Mouse (Mus musculus) left cerebral cortex, adult 18-20 months (tissue): ENCODE data around the gene Poc1b. TPM values are rescaled to one million over a fixed set of nuclear protein-coding genes. Genes with fewer than 3 reads are reported as not detected.

ENCODE experiments used
- DNase-seq, 2 experiments: peaks; one replicate each; pipeline ENCODE4 v3.0.0; 2021 to 2022; ENCODE audit warnings: low spot score in 2 of 2, mixed read lengths in 1 of 2
- total RNA-seq, 2 experiments: library from RNA; stranded (reverse); gene quantifications; 2 replicates each; pipeline ENCODE4 v1.2.3; 2021

Gene Poc1b
- total RNA-seq, 2 experiments from 2014 or later = 6.5 to 7.1 TPM

DNA sequence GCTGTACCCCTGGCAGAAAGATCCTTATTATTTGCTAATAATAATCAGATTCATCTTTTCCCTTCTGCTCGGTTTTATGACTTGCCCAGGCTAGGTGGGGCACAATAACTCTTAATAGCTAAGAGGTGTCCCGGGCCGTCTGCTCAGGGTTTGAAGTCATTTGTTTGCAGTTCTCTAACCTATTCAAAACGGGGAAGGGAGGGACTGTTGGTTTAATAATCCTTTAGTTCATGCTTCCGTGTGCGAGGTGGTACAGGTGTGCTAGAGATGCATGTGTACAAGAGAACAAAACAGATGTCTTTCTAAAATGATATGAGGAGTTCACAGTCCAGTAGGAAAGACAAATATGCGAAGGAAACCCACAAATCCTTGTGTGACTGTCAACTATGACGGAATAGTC is 7.5 kb downstream of the Poc1b start:
- no peak for DNase-seq

DNA sequence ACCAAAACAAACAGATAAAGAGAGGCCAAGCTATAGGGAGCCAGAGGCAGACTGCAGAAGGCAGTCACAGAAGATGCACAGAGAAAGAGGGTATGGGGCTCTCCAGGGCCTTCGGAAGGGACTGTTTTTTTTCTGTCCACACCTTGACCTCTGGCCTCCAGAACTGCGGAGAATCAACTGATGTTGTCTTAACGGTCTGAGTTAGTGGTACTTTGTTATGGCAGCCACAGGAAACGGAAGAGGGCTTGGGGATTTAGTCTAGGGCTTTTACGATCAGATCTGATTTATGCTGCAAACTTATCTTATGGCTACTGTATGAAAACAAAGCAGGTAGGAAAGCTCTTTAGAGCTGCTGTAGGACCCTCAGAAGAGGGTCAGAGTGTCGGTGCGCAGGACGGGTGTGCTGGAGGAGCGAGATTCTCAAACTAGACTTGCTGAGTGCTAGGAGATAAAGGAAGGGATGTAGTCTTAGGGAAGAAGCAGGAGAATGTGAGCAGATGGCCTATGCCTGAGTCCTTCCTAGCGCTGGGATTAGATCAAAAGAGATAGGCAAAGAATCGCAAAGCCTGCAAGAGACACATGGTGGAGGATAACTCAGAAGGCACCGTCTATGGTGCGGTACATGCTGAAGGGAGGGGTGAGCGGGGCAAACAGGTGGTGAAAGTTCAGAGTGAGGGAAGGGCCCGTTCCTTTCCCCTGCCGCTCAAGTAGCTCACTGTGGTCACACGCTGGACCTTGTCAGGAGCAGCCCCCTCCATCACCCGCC is 8.8 kb downstream of the Poc1b start:
- no peak for DNase-seq

DNA sequence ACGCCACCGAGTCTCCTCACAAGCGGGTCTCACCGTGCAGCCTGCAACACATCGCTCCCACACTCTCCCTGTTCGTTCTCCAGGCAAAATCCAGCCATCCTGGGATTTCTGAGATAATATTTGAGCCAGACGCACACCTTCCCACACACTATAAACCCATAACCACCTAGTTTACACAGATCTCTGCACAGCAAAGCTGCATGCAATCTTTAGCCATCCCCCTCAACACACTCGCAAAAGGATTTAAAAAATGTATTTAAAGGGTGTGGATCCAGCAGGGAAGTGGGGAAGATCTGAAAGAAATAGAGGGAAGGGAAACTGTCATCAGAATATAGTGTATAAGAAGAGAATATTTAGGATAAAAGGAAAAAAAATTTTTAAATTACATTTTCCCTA is 9.4 kb downstream of the Poc1b start:
- DNase-seq = no peak

DNA sequence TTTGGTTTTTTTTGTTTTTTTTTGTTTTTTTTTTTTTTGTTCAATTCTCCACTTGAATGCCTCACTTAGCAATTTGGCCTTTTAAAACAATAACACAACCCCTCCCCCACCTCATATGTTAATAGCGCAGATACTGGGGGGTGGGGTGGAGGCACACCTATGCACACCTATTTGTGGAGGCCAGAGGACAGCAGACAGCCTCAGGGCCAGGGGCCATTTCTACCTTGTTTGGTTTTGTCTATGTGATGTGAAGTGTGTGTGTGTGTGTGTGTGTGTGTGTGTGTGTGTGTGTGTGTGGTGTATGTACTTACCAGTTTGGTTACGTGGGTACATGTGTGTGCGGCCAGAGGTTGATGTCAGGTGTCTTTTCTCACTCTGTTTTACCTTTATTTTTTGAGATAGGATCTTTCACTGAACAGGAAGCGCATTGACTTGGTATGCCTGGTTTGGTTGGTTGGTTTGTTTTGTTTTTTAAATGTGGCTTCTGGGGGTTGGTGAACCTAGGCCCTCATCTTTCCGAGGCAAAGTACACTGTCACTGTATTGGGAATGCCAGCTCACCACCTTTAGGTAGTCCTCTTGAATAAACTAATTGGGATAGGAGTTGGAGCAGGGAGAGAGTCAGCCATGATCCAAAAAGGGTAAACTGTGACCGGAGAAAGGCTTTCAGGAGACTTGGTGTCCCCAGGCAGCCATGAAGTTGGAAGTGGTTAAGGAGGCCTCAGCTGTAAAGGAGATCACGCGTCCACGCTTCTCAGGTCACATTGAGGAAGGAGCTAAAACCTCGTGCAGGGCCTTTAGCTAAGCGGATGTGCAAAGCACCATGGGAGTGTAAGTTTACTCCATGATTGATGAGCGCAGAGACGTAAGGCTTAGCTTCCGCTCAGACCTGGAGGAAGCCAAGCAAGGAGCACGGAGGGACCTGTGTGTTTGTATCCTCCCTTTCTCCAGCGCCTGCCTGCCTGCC is 10.1 kb downstream of the Poc1b start:
- no peak for DNase-seq

DNA sequence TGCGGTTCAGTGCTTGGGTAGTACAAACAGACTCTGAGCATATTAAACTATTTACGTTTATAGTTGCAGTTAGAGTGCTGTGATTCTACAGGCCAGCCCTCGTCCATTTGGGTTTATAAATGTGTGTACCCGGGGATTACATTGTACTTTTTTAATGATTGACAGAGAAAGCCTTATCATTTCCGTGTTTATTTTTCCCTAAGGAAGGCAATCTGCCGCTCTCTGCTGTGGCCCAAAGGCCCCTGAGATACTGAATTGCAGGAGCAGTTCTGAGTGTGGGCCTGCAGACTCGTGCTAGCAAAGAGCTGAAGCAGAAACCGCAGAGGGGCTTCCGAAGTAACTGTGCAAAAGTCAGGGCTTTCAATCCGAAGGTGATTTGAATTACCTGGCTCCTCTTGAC is 11.0 kb downstream of the Poc1b start:
- DNase-seq = no peak

DNA sequence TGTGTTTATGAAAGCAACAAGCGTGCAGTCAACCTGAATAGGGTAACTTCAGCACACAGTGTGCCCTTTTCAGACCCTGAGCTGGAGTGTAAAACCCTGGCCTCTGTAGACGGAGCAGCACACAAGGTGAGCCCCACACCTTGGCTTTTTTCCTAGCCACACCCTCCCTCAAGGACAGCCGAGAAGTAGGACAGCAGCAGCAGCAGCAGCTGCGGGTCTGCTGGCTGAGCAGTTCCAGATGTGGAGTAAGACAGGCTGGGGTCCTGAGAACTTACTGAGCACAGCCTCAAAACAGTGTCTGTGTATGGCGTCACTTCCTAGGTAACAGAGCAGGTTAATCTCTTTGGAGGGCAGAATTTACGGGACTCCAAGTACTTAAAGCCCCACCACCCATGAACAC is 11.9 kb downstream of the Poc1b start:
- no peak for DNase-seq

DNA sequence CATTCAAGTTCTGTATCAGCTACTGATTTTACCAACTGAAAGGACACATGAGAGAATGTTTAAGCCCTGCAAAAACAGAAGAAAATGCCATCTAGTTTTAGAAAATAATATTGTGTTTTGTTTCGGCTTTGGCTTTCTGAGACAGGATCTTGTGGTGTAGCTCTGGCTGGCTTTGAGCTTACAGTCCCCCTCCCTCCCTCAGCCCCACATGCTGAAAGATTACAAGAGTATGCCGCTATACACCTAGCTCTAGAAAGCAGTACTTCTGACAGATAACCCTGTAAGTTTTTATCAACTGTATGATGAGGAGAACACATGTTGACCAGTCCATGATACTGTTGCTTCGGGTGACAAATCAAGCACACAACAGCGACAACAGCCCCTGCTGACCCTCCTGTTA is 12.6 kb downstream of the Poc1b start:
- no peak for DNase-seq

DNA sequence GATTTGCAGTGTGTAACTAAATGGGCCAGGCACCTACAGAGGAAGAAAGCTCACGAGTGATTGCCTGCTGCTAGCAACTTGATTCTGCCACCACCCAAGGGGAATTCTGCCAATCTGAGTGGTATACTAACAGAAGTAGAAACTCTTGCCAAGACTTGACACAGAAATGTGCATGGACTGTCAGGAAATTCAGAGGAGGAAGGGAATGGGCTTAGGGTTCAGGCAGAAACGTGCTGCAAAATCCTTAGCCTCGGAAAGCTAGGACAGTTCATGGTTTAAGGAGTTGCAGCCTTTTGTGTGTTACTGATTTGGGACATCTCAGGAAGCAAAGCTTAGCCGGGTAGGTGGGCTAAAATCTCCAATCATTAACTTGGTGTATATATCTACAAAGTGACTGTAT is 19.4 kb downstream of the Poc1b start, which contains the start of gene Phxr2:
TSS of gene Phxr2 (minus strand) at position 101 of the 400 bp plus-strand sequence.
- DNase-seq = no peak

DNA sequence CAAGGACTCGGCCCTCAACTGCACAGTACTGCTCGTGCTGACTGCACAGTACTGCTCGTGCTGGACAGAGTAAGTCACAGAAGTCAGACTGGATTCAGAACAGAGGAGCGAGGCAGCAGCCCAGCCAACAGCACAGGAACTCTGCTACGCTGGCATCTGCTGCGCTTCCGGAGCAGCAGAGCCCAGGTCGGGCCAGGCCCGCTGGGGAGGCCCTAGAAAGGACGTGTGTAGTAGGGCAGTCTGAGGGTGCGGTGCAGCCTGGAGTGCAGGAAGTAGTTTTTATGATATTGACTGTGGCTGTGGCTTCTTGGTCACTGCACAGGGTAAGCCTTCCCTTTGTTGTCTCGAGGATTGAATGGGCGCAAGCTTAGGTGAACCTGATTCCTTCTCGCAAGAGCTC is 20.1 kb downstream of the Poc1b start:
- no peak for DNase-seq

DNA sequence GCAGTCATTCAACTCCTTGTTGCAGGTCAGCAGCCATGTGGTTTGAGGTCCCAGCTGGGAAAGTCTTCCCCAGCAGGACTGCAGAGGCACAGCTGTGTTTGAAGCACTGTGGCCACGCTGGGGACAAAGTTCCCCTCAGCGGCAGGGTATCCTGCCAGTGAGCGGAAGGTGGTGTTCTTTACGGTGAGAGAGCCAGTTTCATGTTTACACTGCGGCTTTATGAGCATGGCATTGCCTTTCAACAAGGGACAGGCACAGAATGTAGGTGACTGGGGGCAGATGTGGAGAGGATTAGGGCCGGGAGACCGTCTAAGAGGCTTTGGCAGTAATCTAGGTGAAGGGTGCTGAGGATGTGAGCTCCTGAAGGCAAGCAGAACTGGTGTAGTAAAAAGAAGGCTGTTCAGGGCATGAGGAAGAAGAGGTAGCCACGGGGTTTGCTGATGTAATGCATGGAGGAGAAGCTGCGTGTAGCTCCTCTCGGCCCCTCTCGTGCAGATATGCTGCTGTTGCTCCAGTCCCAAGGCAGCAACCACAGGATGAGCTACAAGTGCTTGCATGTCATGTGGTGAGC is 20.9 kb downstream of the Poc1b start:
- no peak for DNase-seq

DNA sequence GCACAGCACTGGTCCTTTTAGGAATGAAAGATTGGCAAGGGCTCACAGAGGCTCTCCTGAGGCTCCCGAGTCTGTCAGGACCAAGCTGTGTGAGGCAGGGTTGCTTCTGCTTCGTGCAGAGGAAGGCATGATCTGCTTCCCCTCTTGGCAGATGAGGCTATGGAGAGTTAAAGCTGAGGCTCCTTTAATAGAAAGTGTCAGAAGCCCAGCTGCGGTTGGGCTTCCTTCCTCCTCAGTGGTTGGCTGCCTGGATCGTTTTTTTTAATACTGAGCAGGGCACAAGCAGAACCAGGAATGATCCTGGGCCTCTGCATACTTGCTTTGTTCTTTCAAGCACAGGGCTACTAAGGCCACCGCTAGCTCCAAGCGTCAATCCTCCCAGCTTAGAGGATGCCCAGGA is 23.8 kb downstream of the Poc1b start:
- DNase-seq = no peak

DNA sequence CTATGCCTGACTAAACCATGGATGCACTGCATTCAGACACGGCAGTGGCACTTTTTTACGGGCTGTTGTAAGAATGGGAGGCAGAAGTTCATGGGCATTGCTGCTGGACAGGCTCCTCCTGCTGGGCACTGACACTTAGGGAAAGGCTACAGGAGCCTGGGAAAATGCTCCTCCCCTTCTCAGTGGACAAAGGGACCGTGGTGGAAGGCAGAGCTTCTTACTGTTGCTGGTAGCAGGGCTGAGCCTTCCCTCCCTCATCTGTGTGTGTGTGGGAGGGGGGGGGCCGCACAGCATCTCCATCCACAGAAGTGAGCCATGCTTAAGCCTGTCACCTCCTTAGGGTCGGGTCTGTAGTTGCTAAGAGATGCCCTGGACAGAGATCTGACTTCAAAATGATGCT is 24.5 kb downstream of the Poc1b start:
- no peak for DNase-seq

DNA sequence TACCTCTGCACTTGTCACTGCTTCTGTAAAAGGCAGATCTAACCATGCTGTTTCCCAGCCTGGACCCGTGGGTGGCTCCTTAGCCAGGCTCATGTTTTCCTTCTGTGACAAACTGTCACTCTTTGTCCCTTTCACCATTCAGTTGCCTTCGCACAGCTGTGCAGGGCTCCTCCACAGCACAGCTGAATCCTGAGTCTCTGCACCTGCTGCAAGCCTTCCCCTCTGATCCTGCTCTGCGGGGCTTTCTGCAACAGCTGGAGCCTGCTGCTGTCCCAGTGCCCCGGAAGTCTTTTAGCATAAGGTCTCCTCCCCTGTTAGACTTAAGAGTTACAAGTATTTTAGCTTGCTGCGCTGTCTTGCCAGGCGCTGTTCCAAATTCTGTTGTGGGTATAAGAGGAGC is 25.4 kb downstream of the Poc1b start:
- no peak for DNase-seq

DNA sequence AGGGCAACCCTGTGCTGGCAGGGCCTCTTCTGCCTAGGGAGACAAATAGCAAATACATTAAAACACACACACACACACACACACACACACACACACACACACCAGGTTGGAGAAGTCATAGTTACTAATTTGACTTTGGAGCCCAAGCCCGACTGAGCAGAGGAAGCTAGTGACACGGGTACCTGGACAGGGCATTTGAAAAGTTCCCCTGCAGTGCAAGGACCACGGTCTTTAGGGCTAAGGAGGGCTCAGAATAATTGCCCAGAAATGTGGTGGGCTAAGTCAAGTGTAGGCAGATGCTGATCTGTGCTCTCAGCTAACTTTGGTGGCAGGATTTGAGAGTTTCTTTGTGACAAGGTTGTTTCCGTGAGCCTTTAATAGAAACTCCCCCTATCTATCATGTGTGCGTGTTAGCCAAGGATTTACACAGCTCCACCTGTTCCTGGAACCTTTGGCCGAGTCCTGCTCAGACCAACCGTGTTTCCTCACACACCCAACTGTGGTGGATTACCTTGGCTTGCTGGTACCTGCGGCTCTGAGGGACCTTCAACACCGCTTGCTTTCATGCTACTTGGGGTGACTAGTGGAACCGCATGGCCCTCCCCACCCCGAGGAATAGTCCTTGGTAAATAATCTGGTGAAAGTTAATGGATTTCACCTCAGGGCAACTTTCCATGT is 25.9 kb downstream of the Poc1b start:
- DNase-seq = no peak

DNA sequence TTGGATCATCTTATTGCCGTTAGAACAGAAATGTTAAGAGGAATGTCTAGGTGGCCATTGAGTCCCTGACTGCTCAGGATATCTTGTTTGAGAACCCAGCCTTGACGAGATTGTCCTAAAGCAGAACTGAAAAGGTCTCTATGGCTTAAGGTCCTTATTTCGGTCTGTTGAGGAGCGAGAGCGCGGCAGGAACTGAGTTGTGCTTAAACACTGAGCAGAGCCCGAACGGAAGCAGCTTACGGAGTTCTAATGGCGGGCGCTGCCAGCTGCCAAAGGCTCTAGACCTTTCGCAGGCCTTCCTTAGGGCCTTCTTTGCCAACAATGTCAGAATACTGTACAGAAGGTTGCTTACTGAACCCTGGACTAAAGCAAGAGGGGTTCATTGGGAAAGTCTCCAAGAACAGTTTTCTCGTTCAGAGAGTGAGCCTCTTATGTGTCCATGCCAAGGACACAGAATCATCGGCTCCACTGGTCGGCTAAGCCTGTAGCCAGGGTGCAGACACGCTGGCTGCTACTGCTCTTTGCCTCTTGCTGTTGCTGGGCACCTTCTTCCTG is 26.6 kb downstream of the Poc1b start:
- DNase-seq = no peak

DNA sequence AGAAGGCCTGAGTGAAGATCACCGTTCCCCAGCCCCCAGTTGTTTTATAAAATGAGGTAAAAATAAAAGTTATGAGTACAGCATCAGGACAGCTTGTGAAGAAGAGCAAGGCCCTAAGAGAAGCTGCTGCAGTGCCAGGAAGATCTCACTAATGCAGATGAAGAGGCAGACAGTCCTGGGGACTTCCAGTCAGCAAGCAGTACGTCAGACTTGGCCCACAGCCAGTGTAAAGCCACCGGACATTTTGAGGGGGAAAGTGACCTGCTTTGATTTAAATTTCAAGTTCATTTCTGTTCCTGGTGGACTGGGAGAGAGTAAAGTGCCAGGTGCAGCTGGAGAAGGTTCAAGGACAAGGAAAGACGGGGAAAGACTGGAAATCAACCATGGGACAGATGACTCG is 29.5 kb downstream of the Poc1b start:
- DNase-seq = no peak

DNA sequence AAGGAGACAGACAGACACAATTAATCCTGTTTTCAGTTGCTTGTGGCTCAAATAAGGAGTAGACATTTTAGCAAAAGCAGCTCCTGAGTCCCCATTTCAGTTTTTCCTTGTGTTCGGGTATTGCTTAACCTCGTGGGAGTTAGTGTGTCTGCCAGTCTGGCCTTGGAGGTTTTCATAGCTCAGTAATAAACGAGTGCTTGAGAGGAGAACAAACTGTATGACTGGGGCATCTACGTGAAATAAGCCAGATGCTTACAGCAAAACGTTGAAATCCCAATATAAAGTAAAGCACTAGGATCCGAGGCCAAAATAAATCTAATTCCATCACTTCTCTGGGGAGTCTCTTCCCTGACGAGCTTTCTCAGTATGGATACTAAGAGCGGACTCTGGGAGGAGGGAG is 38.8 kb downstream of the Poc1b start:
- DNase-seq = no peak

DNA sequence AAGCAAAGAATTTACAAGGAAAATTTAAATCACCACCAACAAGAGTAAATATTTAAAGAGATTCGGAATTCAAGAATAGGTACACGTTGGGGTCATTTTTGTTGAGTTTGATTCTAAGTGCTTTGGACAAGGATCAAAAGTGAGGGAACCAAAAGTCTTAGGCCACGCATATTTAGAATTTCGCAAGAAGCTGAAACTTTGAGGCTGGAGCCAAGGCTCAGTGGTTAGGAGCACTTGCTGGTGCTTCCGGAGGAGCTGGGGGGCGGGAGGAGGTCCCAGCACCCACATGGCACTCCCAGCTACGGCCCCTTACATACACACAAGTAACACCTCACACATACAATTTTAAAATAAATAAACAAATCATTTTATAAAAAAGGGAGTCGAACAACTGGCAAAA is 39.8 kb downstream of the Poc1b start:
- no peak for DNase-seq

DNA sequence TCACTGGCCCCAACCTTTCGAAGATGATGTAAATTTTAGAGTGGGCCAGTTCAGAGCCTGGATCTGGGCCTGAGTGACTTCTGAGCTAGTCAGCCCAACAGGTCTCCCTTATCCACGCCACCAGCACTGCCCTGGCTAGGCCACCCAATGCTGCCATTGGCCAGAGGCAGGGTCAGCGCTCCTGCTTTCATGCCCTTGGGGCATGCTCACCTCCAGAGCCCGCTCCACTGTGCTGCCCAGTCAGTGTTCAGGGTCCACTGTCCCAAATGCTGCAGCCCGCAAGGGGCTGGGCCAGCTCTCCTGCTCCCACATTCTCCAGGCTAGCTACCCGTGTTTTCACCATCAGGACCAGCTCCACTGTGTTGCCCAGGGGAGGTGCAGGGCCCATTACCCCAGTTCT is 43.2 kb downstream of the Poc1b start:
- DNase-seq = no peak

DNA sequence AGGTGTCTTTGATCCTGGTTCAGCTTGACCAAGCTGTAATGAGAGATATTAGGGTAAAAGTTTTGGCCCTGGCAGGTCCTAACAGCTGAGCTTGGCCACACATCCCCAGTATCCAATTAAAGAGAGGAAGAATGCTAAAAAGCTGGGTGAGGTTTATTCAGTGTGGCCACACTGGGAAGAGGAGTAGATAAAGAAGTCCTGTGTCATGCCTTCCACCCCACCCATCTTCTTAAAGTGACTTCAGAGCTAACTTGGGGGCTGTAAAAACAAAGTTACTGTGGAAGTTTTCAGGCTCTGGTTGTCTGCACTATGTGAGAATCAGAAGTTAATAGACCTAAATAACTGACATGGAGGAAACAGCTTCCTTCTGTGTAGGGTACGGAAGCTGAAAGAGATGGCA is 44.7 kb downstream of the Poc1b start:
- no peak for DNase-seq

DNA sequence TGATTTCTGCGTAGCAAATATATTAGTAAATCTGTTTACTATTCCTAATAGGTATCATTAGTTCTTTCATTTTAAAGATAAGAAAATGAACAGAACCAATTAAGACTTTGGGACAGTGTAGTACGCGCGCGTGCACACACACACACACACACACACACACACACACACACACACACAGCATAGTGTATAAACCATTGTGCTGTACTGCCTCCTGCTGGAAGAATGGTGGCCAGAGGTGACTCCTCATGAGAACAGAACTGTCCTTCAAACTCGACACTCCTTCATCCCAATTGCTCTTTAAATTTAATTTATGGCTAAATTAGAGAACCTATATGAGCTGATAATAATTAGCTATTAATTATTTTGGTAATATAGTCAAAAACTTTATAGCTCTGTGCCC is 45.2 kb downstream of the Poc1b start:
- no peak for DNase-seq
